Mouse (Mus musculus): ENCODE data around the gene Aplp2. TPM values are rescaled to one million over a fixed set of nuclear protein-coding genes. Genes with fewer than 3 reads are reported as not detected.
"Not testable (repeated sequence)": the region's sequence is repeated elsewhere in the genome, so short reads cannot be mapped to it uniquely, and the experiment has no call there.

Gene Aplp2
- total RNA-seq, 2 experiments from 2014 or later: 460 to 466 TPM

- no peak for DNase-seq (ENCODE audit: low spot score in 2 of 2)
These were observed 28.6 kb downstream of the Aplp2 start for GRCm38 (mm10) chr9:31183061-31183460.

- no peak for DNase-seq (ENCODE audit: low spot score in 2 of 2)
These were observed 30.1 kb downstream of the Aplp2 start for GRCm38 (mm10) chr9:31181291-31182085.

DNA sequence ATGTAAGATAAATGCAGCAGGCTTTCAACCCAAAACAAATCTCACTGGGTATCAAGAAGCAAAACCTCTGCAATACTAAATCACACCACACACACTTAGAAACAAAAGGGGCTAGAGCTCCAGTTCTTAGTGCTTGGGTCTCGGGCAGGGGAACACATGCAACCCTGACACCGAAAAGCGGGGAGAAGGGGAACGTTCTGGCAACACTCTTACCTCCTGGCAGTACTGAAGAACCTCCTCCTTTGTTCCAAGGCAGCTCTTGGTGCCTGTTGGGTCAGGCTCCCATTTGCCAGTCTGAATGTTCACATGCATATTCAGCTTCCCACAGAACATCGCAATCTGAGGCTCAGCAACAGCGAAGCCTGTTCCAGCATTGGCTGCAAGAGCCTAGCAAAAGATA lies 33.9 kb downstream of the Aplp2 start:
- no peak for DNase-seq (ENCODE audit: low spot score in 2 of 2)

DNA sequence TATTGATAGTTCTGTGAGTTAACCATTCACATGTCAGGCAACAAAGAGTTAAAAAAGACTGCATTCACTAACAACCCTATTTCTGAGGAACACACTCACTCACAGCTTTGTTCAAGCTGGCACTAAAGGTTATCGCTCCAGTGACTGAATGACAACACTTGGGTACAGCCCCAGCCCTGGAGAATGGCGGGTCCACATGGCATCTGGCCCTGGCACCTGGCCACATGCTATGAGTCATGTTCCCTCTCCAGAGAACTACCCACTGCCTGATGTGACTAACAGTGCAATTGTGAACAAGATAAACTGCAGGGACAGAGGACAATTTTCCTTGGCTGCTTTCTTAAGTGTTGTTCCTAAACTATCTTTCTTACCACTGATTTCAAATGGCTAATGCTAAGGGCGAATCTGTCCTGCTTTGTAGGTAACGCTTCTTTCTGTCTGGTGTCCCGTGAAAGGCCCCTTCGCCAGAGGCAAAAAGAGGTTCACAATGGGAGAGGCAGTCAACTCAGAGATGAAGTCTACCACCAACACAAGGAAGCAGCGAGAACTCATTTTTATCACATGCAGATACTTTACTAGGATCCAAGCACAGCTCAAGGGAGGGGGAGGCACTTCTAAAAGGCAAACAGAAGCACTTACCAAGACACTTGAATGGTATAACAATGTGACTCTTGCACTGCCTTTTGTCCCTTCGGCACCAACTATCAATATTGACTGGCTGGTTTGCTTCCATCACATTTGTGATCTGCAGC lies 35.1 kb downstream of the Aplp2 start:
- DNase-seq (ENCODE audit: low spot score in 2 of 2): peak; percentile 87 to 94

DNA sequence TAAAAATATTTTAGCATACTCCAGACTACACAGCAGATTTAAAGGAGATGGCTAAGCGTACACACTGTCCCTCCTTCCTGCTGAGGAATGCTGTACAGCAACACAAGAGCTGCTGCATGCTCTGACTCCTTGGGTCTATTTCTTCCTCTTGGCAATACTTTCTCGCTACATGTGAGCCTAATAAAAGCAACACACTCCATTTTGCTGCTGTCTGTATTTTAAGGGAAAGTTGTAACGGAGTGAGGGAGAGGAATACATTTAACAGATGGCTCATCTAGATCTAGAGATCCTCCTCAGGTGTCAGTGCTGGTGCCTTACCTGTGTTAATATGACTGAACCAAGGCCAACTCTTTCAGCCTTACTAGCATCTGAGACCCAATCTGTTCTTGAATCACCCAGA lies 35.6 kb downstream of the Aplp2 start:
- no peak for DNase-seq (ENCODE audit: low spot score in 2 of 2)

DNA sequence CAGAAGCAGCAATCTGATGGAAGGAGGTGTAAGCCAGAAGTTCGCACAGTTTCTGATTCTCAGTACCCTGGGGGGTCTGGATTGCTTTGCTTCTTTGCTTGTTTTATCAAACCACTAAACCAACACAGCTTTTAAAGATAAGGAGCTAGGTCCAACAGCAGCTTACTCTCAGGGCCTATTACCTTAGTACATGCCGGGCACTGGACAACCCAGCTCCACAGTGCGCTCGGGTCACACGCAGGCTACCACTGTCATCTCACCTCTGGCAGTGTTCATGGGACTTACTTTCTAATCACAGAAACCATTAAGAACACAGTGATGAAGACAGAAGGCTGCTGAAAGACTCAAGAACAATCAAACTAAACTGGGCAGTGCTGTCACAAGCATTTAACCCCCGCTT lies 36.3 kb downstream of the Aplp2 start:
- DNase-seq (ENCODE audit: low spot score in 2 of 2): no peak

- DNase-seq (ENCODE audit: low spot score in 2 of 2): no peak
These were observed 43.1 kb downstream of the Aplp2 start for GRCm38 (mm10) chr9:31168356-31169093.

- no peak for DNase-seq (ENCODE audit: low spot score in 2 of 2)
These were observed 44.3 kb downstream of the Aplp2 start for GRCm38 (mm10) chr9:31167305-31167704.

DNA sequence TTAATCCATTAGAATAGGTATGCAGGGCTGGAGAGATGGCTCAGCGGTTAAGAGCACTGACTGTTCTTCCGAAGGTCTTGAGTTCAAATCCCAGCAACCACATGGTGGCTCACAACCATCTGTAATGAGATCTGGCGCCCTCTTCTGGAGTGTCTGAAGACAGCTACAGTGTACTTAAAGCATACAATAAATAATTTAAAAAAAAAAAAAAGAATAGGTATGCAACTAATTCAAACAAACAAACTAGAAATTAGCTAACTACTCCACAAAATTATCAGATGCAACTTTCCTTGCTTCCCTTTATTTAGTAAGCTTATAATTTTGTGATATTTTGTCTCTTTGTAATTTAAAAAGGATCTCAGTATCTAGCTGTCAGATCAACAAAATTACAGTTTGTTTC lies 46.1 kb downstream of the Aplp2 start:
- not testable (repeated sequence) for DNase-seq (ENCODE audit: low spot score in 2 of 2)

DNA sequence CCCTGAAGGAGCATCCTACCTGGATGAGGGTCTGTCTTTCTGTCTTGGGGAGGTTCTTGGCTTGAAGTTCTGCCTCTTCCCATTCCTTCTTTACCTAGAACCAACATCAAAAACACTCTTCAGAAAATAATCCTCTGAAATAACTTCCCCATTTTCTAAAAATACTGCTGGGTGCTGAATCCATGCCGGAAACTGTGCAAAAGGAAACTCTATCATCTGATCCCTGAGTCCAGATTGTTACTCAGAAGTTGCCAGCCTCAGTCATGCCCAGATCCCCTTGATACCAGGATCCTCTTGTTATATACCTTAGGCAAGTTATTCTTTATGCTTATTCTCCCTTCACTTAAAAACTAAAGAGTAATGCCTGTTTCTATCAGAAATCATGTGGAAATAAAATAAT lies 48.3 kb downstream of the Aplp2 start:
- no peak for DNase-seq (ENCODE audit: low spot score in 2 of 2)

- no peak for DNase-seq (ENCODE audit: low spot score in 2 of 2)
These were observed 48.7 kb downstream of the Aplp2 start for GRCm38 (mm10) chr9:31162911-31163310.

GRCm38 (mm10) chr9:31159910-31160309 lies 51.7 kb downstream of the Aplp2 start:
- DNase-seq (ENCODE audit: low spot score in 2 of 2): no peak

DNA sequence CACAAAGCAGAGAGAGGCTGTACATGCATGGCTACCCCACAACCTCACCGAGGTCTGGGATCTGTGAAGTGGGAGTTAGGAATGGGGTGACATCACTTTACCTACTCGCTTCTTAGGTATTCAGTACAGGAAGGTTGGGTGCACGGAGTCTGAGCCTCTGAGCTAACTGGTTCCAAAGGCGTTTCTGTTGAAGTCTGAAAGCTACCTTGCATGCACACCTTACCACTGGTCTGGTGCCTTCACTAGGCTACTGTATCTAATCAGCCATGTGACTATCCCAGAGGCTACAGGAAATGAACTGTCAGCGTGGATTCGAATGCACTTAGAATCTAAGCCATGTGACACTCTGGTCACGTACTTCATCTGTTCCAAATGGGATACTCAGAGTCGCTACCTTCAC lies 55.0 kb downstream of the Aplp2 start:
- DNase-seq (ENCODE audit: low spot score in 2 of 2): no peak

DNA sequence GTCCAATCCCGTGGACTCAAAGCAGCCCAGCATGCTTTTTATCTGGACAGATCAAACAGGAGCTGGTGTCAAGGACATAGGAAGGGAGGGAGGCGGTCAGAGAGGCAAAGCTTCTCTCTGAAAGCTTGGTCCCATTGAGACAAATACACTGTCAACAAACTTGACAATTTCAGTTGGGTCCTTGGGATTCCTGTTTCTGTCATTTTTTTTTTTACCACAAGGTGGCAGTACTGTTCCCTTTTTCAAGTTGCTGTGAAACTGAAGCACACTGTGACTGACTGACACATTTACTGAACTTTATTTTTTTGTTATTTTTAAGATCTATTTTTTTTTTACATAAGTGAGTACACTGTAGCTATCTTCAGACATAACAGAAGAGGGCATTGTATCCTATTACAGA lies 60.6 kb downstream of the Aplp2 start:
- peak in 1 of 2 experiments; percentile 38 for DNase-seq (ENCODE audit: low spot score in 2 of 2)

DNA sequence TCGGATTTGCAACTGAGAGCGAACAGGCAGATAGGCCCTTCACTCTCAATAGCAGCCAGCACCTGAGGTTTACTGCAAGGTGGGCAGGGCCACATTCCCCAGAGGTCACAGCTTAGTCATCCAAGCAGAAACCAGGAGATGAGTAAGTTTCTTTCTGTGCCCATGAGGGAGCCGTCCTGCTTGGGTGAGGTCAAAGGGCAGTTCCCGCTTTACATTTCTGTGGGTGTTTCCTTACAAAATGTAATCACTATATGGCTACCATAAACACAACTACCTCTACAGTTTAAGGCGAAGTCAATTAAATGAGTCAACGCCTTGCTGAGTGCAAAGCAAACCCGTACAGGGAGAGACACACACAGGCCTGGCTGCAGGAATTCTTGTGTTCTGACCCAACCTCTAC lies 63.5 kb downstream of the Aplp2 start:
- DNase-seq (ENCODE audit: low spot score in 2 of 2): no peak

GRCm38 (mm10) chr9:31145272-31145925 lies 66.2 kb downstream of the Aplp2 start:
- DNase-seq (ENCODE audit: low spot score in 2 of 2): no peak

GRCm38 (mm10) chr9:31142924-31143323 lies 68.7 kb downstream of the Aplp2 start:
- DNase-seq (ENCODE audit: low spot score in 2 of 2): no peak

DNA sequence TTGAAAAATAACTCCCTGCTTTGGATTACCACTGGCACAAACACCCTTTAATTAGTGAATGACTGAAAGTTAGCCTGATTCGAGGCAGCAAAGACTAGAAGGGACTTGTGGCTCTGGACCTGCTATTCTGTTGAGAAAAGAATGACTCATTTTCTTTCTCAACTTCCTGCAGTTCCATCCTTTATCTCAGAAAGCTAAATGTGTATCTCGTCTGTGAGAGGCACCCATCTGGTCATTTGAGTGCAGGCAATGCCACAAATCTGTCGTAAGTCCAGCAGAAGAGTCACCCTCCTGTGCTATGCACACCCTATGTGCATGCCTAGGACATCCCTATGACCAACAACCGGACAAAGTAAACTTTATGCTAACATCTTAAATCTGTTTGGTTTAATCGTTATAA lies 78.5 kb downstream of the Aplp2 start:
- no peak for DNase-seq (ENCODE audit: low spot score in 2 of 2)

DNA sequence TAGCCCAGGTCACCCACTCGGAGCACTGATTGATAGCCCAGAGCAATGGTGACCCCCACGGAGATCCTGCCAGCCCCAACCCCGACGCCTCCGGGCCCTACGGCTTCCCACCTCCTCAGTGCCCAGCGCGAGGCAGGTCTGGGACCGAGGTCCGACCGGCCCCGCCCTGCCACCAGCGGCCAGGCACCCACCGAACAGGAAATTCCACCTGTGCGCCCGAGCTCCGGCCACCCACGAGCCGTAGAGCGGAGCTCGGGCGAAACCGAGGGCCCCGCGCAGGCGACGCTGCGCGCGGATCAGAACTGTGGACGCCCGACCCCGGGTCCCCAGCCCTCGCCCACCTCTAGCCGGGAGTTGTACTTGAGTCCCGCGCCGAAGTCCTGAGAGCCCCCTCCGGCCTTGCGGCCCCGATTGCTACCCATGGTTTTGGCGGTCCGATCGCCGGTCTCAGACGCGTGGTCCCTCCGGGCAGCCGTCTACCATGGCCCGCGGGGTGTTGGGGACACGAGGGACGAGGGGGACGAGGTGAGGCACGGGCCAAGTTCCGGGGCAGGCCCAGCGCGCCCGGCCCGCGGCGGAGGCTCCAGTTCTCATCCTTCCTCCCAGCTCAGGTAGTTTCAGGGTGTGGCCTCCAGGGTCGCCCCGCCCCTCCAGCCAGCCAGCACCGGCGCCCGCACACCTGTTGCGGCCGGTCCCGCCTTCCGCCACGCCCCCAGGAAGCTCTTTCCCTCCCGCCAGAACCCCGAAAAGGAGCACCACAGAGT lies 80.2 kb downstream of the Aplp2 start, which contains the start of gene St14:
TSS of gene St14 (minus strand) at position 649 of the 764 bp plus-strand sequence.
- DNase-seq (ENCODE audit: low spot score in 2 of 2): no peak

DNA sequence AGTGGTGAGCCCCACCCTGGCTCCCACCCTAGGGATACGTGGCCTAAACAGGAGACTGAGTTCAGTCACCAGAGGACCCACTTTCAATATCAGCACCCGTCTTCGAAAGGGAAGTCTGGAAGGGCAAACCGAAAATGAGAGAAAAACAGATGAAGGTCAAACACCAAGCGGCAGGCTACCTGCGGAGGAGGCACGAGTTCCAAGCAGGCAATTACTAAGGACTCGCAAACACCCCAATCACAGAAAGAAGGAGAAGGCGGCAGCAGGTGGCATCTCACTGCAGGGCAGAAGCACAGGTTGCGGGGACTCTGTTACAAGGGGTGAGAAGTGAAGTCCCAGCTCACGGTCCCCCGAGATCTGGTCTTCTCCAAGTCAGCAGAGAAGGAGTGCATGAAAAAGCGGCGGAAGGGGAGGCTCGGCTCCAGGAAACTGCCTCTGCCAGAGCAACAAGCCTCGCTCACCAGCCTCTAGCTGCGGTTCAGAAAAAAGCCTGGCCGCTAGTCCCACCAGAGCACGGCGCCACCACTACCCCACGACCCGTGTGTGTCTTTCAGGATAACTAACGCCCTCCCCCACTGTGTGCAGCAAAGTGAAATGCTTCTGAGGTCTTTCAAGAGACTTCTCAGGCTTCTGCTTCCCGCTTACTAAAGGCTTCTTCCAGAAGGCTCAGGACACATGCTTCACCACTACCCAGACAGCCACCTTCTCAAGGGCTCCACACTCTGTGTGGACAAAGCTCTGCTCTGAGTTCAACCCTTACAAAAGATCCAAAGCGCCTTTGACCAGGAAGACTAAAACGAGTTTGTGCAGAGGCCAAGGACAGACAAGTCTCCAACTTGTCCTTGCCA lies 81.0 kb downstream of the Aplp2 start:
- no peak for DNase-seq (ENCODE audit: low spot score in 2 of 2)

Measured in layer of hippocampus, adult 18-20 months (tissue).